Mouse (Mus musculus) NIH3T3 (cell line): ENCODE measurements at regions not wholly inside any gene's neighbourhood (a gene's known extent, or its start where the extent isn't known, plus 50 kb on each side); places are given as distances from the start of the nearest gene placed in this dataset.

ENCODE experiments used
- DNase-seq: peaks from one replicate; pipeline ENCODE4 v3.0.0-alpha.2; 2012; ENCODE audit warnings: low read depth

DNA sequence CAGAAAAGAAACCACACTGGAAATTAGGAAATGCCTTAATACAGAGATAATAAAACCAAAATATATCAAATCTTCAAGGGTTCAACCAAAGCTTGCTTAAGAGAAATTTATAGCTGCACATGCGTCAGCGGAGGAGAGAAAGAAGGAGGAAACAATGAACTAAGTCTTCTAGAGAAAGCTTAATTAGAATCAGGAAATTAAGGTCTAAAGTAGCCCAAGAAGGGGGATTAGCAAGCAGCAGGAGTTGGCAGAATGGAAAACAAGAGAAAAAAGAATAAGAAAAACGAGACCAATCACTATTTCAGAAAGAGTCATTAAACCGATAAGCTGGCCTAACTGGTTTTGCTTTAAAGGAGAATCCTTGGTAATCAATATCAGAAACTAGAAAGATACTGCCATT lies 119.4 kb upstream of the Irf2bp2 start:
- no peak for DNase-seq

DNA sequence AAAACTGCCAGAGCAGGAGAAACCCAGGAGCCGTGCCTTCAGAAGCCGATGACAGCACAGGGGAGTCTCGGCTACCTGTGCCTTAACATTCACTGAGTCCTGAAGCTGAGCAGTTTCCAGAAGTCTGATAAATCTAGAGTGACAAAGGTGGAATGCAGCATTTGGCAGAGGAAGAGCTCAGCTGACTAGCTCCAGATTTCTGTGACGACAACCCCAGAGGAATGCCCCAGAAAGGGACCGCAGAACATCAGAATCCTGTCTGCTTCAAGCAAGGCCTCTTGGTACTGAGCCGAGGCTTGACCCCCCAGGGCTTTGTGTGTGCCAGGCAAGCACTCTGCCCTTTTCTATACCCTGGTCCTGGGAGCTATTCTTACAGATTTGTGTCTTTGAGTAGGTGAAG lies 119.0 kb upstream of the Irf2bp2 start:
- DNase-seq: peak; percentile 80

DNA sequence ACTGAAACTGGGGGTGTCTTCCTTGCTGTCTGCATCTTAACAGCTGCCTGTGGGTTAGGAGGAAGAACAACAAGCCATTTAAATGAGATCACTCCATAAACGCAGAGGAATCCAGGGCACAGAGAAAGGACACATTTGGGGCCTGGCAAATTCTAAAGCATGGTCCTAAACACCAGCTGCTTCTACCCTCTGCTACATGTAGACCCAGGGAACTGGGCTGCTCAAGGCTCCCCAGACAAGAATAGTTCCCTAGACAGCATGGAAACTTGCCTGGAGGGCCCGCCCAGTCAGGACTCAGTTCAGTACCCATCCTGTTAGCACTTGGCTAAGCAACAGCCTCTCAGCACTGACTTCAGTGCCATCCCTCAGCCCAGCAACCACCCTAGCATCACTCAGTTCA lies 115.2 kb upstream of the Irf2bp2 start:
- no peak for DNase-seq

DNA sequence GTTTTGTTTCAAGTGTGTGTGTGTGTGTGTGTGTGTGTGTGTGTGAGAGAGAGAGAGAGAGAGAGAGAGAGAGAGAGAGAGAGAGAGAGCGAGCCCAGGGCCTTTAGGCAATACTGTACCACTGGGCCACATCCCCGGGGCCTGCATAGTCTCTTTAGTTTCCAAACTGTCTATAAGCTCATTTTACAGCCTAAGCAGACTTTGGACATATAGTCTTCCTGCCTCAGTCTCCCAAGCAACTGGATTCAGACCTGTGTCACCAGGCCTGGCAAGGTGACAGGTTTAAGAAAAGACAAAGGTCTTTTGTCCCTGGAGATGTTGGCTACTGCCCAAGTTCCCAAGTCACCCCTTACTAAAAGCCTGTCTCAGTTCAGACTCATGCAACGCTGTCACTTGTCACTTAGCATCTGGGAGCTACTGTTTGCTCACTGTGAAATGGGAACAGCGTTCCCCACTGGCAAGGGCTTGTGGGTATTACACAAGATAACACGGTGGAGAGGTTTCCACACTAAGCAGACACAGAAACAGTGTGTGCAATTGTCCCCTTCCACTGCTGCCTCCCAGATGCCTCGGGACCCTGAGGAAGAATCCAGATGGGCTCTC lies 113.6 kb upstream of the Irf2bp2 start:
- no peak for DNase-seq

DNA sequence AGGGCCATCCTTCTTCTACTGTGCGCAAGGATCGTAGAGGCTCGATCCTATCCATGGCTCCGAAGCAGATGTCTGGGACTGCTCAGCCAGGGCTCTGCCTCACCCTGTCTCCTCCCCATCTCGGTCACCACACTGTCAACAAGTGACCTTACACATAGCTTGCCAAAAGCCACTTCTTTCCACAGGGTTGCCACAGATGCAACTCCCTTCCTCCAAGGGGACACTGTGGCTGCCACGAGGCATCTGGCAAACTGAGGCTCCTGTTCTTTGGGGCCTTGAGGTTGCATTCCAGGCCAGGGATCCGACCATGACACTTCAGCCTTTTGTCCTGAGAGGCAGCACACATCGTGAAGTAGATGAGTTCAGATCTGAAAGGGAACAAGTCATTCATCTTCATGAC lies 112.5 kb upstream of the Irf2bp2 start:
- no peak for DNase-seq

DNA sequence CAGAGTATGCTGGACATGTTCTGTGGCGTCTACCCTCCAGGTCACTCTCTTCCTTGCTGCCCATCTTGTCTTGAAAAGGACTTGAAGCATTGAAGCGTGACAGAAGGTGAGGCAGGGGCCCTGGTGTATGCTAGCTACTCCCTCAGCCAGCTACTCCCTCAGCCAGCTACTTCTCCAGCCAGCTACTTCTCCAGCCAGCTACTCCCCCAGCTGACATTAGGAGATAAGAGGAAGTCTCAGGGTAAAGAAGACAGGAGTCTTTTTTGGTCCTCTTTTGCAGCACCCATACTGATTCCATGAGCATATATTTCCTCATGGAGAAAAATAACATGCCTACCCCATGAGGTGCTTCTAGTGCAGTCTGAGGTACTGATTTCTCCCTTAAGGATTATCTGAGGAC lies 111.6 kb upstream of the Irf2bp2 start:
- DNase-seq: no peak

DNA sequence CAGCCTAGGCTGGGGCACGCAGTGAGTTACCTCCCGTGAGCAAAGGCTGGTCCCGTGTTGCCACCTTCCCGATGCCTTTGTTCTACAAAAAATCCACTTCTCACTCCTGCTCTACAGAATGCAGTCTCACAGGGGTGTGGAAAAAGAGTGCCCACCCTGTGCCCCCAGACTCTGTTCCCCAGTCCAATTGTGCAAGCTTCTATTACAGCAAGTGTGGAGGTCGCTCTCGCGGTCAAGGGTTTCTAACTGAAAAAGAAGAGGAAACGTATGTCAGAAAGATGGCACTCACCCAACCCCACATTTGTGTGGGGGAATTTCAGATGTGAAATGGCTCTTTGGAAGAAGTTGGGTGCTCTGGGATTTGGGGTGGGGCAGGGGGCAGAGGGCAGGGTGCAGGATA lies 110.9 kb upstream of the Irf2bp2 start:
- no peak for DNase-seq

DNA sequence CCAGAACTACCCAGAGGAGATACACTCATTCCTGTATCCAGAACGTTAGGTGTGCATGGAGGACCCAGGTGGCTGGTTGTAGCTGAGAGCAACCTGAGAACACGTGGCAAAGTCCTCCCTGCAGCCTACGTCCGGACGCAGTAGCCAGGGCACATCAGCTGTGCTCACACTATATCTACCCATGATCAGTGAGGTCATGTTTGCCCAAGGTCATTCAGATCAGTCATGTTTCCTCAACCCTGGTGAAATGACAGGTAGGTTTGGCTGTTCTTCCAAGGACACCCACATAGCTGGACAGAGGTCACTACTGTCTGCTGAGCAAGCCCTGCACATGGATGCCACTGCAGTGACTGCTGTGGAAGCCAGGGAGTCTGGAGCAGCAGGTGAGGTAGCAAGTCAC lies 109.8 kb upstream of the Irf2bp2 start:
- DNase-seq: no peak

DNA sequence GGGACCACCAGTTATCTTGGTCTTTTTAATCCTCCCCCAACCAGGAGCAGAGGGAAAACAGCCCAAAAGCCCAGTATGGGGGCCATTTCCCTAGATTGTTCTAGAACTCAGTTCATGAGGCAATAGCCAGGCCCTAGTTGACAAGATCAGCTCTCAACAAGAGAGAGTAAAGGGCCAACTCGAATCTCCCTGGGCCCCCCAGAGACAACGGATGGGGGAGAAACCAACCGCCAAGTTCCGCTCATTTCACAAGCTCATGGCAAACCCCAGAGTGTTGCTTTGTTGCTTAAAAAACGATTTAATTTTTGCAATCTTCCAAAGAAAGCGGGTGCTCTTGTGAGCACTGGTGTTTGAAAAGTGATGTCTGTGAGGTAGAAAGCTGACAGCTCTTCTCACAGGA lies 108.5 kb upstream of the Irf2bp2 start:
- DNase-seq: no peak

DNA sequence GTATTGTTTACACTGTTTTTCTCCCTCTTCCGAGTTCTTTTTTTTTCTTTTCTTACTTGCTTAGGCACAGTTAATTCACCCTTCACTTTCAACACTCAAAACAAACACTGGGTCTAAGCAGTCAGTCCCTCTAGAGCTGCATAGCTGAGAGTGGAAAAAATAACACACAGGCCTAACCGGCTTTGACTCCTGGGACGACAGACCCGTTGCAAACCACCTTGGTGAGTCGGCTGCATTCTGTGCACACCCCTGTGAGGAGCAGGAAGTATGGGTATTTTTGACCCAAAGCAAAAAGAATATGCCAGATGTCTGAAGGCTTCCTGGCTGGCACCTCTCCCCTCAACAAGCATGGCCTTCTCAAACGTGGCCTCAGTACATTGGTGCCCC lies 105.6 kb upstream of the Irf2bp2 start:
- peak; percentile 62 for DNase-seq

DNA sequence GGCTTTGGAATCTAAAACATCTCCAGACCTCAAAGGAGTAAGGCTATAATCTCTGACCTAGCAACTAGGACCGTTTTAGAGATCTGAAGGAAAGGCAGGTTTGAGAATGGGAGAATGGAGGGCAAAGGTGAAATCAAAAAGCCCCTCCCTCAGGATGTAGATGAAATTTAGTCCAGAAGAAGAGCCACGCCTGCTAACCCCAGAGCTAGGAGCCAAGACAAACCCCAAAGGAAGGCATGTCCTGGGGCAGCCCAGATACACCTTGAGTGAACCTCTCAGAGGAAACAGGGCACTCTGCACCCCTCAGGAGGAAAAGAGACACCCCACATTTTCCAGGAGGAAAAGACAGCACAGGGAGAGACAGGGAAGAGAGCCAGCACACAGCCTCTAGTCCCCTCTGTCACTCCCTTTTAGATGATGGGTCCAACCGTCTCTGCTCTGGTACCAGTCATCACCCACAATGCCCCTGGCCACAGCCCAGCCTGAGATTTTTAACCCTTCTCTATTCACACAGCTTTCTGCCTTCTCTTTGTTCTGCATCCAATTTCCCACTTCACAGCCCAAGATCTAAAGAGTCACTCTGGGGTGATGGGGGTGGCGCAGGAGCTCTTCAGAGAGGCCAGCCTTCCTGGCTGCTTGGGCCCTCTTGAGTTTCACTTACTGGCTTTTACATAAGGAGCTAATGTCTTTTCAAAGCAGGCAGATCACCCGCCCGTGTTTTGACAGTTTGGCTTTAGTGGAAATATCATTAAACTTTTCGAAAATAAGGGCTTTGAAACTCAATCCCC lies 105.0 kb upstream of the Irf2bp2 start:
- DNase-seq: peak; percentile 45

DNA sequence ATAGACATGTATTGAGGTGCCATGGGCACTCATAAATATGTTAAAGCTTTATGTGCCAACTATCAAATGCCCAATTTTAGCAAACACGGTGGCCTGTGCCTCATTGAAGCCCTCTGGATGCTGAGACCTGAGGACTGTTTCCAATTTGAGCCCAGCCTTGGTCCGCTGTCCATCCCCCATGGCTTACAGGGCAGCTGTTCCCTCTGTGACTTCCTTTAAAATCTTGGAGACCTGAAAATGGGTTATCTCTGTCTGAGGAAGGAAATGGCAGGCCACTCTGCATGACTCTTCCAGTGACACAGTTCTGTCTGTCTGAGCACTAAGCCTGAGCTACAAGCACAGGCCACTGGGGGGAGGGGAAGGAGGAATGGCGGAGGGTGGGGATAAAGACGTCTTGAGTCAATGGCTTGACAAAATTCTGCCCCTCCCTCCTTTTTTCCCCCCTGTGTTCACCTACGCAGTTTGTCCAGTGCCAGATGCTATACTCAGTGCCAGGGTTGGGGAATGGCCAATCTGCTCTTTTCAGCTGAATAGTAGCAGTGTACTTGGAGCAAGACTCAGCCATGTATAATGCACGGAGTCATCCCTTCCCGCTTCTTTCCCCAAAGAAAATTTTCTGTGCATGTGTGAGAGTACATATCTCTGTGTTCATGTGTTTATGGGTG lies 102.7 kb upstream of the Irf2bp2 start:
- DNase-seq: no peak

DNA sequence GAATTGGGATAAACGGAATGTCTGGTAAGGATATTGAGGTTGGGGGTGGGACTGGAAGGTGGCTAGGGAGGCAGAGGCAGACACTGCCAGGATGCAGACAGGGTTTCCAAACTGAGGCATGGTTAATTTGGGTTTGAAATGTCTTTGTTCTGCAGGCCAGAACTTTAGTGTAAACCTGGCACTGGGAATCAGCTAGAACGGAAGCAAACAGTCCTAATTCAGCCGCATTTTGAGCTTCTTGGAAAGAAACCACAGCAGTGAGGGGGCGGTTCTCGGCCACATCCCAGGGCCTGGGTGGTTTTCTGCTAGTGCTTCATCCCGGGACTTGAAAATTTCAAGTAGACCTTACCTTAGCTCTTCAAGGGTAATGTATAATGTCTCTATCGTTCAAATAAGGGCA lies 100.6 kb upstream of the Irf2bp2 start:
- no peak for DNase-seq

DNA sequence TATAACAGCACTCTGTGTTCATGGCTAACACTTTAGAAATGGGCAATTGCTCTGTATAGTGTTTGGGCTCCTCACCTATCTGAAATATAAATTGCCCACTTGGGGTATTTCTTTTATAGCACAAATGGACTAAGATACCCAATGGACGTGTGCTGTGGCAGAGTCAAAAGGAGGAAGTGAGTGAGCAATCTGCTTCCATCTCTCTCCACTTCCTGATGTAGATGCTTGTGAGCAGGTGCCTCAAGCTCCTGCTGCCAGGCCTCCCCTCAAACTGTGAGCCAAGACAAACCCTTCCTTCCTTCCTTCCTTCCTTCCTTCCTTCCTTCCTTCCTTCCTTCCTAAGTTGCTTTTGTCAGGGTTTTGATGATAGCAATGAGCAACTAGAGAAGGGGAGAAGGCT lies 99.9 kb upstream of the Irf2bp2 start:
- no peak for DNase-seq

DNA sequence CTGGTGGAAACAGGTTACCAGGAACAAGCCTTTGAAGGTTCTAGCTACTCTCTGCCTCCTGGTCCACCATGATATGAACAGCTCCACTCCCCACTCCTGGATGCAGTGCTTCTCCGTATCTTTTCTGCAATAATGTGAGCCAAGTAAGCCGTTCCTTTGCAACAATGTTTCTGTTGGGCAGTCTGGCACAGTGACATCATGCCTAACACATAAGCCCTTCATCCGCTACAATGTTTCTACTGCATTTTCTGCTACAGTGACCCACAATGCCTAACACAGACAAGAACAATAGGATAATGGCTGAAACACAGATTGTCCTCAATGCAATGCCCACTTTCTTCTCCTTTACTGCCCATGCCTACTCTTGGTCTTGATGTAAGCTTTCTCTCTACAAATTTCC lies 98.9 kb upstream of the Irf2bp2 start:
- DNase-seq: no peak

DNA sequence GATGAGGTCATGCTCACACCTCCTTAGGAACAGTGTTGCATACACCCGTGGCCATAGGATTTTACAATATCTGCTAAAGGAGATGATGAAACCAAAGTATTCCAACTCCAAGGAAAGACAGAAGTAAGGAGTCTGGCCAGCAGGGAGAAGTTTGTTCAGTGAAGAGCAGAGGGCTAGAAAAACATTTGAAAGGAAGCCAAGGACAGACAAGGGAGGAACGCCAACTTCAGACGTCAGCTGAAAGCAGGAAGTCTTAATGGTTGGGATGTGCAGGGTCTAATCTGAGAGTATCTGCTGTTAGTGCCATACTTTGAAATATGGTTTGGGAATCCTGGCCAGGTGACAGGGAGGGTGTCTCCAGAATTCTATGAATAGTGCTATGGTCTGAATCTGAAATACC lies 98.5 kb upstream of the Irf2bp2 start:
- DNase-seq: peak; percentile 61

DNA sequence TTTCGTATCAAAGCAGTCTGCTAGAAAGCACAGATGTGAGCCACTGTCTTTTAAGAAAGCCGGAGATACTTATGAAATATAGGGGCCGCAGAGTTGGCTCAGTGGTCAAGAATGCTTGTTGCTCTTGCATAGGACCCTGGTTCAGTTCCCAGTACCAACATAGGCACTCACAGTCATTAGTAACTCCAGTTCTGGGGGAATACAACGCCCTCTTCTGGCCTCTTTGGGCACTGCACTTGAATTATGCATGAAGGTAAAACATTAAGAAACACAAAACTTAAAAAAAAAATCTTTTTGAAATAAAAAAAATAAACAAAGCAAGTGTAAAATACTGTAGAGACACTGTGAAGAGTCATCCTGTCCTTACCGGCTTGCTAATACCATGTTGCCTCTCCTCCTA lies 94.7 kb upstream of the Irf2bp2 start:
- no peak for DNase-seq

DNA sequence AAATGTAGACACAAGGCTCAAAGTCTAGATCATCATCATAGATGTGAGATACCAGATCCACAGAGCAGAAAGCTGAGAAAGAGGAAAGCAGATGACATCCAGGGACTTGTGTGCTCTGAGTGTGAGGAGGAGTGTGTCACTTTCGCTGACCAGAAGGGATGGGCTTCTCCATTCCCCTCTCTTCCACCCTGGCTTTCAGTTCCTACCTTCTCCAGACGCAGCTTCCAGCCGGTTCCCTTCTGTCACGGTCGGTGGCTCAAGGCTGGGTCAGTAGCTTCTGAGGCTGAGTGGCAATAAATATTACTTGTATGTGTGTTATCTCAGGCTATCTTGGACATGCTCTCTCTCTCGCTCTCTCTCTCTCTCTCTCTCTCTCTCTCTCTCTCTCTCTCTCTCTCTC lies 94.2 kb upstream of the Irf2bp2 start:
- DNase-seq: no peak

DNA sequence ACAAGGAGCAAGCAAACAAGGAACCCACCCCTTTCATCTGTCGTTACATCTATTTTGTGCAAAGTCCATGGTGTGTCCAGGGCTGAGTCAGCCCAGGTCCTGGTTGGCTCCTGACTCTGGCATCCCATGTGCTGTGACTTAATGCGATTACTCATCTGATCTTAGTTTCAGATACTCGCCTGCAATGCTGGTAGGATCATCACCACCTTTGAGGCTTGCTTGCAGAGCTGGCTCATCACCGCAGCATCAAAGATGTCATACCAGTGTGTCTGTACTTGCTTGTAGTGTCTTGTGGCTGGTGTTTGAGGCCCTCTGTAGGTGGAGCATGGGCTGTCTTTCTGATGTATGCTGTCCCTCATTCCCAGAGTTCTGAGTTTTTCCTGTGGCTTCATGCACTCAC lies 93.0 kb upstream of the Irf2bp2 start:
- DNase-seq: peak; percentile 76

DNA sequence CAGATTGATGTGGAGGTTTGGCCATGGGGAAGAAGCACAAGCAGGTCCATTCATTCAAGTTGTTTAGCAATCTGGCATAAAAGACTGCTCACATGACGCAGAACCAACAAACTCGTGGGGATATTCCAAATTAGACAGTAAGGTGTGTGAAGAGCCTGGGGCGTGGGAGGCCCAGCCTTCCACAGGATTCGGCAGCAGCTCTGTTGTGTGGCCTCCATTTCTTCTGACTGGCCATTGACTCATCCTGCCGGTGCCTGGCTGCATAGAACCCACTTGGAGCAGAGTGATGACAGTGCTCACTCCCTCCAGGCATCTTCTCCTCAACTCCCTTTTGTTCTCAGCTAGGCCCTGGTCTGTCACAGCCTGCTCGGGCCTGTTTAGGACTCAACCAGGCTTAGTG lies 91.6 kb upstream of the Irf2bp2 start:
- DNase-seq: peak; percentile 71

DNA sequence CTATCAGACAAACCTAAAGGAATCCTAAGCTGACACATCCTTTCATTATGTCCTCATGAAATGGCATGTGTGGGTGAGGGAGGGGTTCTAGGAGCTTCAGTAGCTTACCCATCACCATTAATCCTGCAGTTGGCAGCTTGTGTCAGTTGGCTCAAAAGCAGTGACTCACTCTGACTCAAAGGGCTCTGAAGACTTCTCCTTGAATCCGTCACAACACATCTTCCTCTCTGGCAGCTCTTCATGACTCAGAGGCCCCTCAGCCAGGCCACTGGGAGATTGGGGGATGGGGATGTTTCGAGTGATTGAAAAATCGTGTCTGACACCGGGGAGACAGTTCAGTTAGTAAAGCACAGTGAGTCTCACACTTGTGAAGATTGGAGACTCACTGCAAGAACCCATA lies 90.2 kb upstream of the Irf2bp2 start:
- peak; percentile 89 for DNase-seq

DNA sequence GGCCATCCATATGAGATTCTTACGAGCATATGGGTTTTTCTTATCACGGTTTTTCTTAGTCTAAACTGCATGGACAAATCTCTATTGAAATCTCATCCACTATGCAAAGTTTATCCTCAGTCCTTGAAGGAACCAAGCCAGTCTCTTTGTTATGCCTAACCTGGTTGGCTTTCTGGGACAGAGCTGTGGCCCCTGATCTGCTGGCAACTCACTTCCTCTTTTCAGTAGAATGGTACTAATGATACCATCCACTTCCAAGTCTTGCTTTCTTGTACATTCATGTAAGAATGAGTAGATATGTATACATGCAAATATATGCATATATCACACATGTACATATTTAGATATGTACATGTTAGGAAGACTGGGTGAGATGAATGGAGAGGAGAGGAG lies 89.8 kb upstream of the Irf2bp2 start:
- no peak for DNase-seq

DNA sequence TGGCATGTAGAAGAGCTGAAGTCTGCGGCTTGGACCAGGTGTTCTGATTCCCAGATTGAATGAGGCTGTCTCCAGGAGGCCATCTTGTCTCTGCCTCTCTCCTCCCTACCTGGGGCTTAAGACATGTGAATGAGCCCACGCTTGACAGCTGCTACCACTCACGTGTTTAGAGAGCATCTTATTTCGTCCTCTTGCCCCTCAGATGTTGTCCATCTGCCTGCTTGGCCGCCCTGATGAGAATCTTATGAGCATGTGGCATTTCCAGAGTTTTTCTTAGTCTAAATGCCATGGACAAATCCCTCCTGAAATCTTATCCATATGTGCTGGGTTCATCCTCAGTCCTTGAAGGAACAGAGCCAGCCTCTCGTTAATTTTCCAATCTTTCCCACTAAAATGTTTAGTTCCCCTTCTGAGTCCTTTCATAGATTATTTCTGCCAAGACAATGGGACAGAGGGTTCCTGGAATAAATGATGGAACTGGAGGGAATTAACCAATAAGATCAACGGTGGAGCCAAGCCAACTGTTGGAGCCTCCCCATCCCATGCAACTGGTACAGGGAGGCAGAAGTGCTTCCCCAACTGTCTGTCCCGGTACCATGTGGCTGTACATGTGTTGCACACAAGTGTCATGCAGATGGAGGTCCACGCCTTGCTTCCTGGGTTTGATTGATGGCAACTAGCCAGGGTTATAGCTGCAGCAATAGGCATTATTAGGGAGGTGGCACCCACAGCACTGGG lies 89.2 kb upstream of the Irf2bp2 start:
- no peak for DNase-seq
